Mouse (Mus musculus): Measurements from ENCODE around the gene Dtnb.
"Not testable (repeated sequence)": the region's sequence is repeated elsewhere in the genome, so short reads cannot be mapped to it uniquely, and the experiment has no call there.

Gene Dtnb

DNA sequence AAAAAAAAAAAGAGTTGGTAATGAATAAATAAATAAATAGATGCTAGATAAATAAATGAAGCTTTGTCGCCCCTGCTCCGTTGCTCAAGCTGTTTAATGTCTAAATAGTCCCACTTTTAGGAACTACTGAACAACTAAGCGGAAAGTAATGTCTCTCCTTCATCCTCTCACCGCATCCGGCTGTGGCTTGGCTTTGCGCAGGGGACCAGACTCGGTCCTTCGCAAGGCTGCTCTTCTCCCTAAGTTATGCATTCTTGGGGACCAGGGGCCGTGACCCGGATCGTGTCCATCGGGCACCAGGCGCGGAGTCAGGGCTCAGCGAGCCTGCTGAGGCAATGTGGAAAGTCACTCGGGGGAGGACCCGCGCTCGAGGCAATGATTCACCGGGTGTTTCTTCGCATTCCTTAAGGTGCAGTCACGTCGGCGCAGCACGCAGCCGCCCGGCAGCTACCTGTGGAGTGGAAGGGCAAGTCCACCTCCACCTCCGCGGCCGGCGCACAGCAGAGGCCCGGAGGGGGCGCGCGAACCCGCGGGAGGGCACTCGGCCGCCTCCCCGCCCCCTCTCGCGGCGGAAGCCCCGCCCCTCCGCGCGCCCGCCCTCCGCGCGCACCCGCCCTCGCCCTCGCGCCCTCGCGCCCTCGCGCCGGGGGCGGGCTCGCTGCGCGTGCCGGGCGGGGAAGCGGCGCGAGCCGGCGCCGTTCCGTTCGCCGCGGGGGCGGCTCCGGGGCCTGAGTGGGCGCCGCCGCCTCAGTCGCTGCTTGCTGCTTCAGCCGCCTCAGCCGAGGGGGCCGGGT, at the start of gene Dtnb:
Dtnb (plus strand) TSS at position 595 of the 794 bp plus-strand sequence.
- no peak for DNase-seq (ENCODE audit: low read depth, low spot score)

DNA sequence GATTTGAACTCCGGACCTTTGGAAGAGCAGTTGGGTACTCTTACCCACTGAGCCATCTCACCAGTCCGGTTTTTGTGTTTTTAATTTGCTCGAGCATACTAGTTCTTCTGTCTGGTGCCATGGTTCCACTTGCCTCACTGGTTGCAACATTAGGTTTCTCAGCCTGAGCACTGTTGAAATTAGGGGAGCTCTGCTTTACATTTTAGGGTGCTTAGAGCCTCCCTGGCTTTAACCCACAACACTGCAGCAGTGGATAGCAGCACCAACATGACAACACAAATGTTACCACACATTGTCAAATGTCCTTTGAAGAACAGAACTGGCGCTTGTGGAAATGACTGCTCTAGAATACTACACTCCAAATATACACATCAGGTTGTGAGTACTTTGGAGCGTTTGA, 46.6 kb upstream of the Dtnb start:
- DNase-seq (ENCODE audit: low read depth, low spot score): no peak

DNA sequence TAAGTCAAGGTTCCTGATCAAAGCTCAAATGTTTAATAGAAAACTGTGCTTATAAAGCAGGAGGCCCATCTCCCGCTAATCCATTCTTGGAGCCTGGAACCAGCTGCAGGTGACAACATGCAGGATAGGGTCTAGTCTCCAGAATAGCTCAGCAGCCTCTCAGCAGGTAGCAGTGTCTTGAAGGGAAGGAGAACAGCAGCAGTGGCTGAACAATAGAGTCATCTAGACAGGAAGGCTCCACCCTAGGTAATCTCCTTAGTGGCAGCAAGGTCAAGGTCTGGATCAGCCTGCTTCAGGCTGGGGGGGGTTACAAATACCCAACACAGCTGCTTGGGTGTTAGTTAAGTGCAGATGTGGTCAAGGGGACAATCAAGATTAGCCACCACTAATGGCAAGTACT, 36.7 kb upstream of the Dtnb start:
- DNase-seq (ENCODE audit: low read depth, low spot score): not testable (repeated sequence)

DNA sequence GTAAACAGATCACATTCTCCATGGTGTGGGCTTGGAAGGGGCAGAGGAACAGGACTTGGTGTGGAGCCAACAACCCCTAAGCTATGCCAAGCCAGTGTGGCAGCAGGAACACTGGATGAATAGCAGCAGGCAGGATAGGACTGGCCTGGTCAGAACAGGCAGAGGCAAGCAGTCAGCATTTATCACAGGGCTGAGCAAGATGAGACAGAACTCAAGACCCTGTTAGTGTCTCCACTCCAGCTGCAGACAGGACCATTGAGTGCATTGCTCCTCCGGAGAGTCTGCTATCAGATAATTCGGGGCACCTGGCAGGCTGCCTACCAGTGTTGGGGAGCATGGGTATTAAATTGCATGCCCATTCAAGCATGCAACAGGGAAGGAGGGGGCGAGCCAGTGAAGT, 34.6 kb upstream of the Dtnb start:
- DNase-seq (ENCODE audit: low read depth, low spot score): no peak

DNA sequence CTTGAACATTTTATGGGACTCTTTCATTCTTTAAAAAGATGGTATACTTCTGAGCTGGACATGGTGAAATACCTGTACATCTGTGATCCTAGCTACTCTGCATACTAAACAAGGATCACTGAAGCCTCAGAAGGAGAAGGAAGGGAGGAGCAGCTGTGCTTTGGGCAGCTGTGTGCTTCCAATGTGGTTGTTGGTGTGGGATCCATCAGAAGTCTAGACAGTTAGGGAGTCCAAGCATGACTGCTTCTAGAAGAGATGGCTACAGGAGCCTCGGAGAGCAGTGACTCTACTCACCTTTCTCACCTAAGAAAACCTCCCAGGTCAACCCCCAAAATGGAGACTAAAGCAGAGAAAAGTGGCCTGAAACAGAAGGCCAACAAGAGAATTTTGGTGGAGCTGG, 34.1 kb upstream of the Dtnb start:
- DNase-seq (ENCODE audit: low read depth, low spot score): no peak

DNA sequence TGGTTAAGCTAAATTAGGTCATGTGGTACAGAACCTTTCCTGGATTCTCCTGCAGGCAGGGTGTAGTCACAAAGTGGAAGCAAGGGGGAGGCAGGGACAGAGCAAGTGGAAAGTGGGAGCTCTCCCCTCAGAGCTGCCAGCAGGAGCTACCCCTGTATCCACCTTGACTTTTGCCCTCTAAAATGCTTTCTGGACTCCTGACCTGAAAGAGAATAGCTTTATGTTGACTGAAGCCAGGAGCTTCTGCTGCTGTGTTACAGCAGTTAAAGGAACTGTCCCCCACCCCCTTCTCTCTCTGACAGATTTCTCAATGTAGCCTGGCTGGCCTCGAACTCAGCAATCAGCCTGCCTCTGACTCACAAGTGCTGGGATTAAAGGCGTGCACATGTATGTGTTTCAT, 32.6 kb upstream of the Dtnb start:
- no peak for DNase-seq (ENCODE audit: low read depth, low spot score)

DNA sequence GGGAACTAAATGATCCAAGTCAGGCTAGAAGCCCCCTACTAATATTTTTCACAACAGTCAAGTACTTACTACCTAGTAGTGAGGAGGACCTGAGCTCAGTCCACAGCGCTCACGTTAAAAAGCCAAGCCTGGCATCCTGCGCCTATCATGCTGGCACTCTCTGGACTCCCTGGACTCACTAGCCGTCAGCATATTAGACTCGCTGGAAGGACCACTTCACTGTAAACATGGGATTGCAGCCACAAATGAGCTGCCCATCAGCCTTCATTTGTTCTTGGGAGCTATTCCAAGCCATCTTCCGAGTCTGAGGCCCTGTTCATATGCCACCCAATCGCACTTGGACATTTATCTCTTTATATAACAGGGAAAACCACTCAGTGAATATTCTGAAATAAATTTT, 31.3 kb upstream of the Dtnb start:
- no peak for DNase-seq (ENCODE audit: low read depth, low spot score)

DNA sequence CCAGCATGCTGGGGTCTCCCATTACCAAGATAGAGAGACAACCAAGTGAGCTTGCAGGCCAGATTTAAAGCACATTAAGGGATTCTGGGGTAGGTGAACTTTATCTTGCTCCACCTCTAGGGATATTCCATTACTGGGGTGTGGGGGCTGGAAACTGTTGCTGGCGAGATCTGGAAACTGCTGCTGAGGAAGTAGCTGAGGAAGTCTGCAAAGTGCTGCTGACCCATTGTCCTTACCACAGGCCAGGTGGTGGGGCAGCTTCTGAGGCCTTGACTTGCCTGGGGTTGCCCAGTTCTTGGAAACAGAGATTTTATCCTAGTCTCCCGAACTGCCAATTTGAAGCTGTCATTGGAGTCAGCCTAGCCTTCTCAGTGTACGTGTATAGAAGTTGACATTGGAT, 26.7 kb upstream of the Dtnb start:
- no peak for DNase-seq (ENCODE audit: low read depth, low spot score)

DNA sequence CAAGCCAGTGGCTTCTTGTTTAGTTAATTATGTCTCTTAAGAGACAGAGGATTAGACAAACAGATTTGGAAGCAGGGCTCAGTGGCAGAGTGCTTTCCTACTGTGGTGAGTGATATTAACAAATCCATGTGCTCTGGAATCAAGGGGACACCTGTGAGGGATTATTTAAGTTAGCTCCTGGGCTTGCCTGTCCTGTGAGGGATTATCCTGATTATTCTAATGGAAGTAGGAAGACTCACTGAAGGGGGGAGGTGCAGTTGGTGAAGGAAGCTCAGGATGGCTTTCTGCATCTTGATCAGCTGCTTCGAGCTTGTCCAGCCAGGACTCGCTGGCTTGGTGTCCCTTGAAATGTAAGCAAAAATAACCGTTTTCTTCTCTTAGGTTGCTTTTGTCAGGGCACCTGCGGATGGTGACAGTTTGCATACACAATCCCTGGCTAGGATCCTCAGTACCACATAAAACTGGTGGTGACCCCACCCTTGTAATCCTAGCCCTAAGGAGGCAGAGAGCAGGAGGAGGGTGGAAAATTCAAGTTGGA, 26.0 kb upstream of the Dtnb start:
- DNase-seq (ENCODE audit: low read depth, low spot score): no peak

DNA sequence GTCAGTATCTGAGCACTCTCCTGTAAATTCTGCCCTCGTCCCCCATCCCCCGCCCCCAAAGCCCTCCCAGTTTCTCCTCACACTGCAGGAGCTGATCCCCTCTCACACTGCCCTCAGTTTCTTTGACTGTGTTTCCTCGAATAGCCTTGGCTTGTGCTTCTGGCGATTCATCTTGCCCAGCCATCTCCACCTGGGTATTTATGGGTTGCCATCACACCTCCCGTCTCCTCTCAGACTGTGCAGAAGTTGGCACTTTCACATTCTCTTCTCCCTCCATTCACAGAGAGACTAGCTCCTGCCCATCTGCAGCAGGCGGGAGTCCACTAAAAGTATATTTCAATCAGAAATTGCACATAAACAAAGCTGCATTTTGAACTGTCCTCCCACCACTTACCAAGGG, 25.4 kb upstream of the Dtnb start:
- no peak for DNase-seq (ENCODE audit: low read depth, low spot score)

DNA sequence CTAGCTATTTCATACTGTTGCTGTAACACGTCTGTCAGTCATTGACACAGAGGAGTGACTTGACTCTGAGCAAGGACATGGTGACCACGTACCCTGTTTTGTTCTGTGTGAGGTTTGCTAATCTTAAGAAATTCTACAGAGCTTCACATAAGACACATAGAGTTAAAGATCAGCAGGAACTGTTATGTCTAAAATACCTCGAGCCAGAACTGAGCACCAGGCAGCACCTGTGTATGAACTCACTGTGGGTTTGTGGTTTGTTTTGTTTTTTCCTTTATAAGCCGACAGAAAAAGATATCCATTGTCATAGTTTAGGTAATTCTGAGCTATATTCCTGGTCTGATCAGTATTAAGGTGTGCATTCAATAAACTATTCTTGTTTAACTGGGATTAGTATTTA, 24.7 kb upstream of the Dtnb start:
- DNase-seq (ENCODE audit: low read depth, low spot score): no peak

DNA sequence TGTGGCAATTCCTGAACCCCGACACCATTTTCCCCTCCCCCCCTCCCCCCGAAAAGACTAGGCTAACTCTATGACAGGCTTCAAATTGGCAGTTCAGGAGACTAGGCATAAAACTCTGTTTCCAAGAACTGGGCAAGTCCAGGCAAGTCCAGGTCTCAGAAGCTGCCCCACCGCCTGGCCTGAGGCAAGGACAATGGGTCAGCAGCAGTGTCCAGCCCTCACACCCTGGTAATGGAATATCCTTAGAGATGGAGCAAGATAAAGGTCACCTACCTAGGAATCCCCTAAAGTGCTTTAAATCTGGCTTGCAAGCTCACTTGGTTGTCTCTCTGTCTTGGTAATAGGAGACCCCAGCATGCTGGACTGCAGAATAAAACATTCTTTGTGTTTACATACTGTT, 24.3 kb upstream of the Dtnb start:
- no peak for DNase-seq (ENCODE audit: low read depth, low spot score)

DNA sequence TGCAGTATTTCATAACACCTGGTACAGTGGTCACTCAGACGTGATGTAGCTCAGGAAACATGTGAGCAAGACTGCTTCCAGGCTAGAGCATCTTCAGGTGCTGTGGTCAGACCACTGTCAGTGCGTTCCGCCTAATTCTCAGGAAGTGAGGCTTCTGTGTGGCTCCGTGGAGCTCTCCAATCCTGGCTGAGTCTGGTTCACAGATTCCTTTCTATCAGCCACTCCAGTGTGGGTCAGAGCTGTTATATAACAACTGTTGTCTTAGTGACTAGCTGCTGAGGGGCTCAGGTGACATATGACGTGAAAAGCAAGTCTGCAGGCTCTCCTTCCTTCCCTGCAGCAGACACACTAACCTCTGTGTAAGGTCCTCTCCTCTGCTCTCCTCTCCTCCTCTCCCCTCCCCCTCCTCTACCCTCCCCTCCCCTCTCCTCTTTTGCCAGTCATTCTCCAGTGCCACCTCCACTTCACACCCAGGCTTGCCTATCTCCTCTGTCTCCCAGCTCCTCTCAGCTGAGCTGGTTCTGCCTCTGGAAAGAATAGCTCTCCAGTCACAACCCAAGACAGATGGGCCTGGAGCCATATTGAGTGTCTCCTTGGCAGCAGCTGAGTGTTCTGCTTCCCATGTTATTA, 23.5 kb upstream of the Dtnb start:
- DNase-seq (ENCODE audit: low read depth, low spot score): peak; percentile 75

DNA sequence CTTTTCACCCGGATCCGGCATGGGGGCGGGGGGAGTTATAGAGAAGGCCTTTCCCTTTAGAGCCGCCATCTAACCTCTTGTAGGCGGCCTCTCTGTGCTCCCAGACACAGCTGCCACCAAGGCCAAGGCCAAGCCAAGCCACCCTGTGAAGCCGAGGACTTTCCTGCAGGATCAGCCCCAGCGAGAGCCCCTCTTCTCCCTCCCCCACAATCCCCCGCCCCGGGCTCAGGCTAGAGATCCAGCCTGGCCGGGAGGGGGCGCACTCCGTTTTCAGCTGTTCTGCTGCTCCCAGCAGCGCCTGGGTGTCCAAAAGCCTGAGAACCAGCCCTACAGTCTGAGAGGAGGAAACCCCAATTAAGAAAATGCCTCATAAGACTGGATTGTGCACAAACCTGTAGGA, 21.9 kb upstream of the Dtnb start:
- no peak for DNase-seq (ENCODE audit: low read depth, low spot score)

DNA sequence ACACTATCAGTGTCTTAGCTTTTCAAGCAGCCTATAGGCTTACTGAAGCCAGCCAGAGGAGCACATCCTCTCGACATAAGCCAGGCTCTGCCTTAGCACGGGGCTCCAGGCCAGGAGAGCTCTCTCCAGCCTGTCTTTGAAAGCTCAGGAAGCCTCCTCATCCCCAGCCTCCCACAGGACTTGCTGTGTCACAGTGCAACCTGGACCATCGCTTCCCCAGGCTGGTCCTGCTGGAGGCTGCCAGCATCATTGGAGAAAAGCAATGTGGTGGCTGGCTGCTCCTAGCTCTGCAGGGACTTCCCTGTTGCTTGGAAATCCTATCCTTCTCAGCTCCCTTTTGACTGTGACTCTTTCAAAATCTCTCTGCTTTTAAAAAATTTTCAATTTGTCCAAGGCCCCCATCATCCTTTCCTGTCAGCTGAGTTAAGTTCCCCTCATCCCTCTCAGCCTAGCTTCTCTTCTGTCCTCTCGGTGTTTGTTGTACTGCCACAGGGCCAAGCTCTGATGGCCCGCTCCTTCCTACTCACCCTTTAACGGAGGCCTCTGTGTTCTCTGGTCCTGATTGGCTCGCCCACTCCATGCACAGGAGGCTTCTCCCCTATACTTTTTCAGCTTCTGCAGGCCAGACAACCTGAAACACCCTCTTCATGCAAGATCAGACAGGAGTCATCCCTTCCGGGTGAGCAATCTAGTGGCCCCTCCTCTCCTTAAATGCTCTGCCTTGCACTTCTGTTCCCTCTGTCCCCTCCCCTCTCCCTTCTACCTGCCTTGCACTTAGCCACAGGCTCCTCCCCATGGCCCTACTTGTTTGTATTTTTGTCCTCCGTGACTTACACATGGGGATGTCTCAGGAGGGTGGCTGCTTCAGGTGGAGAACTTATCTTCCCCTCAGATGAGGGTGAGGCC, 14.5 kb upstream of the Dtnb start:
- no peak for DNase-seq (ENCODE audit: low read depth, low spot score)

DNA sequence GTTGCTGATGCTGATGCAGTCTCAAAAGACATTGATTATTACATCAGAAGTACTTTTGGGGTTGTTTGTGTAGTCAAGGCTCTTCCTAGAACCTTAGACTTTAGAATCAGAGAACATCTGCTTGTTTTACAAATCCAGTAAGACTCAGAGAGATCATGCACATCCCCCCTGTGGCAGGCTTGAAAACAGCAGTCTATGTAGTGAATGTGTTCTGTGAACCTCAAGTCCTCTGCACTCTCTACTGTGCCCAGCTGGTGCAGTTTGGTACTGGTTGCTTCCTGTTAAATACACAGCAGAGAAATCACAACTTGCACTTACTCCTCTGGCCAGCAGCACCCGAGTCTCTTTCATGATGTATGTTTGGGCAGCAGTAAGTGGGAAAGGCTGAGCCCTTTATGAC, 11.6 kb upstream of the Dtnb start:
- peak; percentile 74 for DNase-seq (ENCODE audit: low read depth, low spot score)

DNA sequence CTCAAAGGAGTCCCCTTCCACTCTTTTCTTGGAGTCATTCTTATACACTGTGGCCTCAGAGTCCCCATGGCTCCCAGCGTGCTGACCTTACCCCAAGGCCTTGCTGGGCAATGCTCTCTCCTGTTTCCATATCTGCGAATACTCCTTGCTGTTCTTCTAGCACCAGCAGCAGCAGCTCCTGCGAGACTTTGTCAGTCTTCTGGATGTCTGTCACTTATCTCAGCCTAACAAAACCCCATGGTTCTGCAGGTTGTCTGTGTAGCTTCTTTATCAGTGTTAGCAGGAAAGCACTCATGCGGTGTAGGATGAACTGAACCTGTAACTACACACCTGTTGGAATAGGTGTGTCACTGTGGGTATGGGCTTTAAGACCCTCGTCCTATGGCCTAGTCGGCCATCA, 11.1 kb upstream of the Dtnb start:
- DNase-seq (ENCODE audit: low read depth, low spot score): no peak

DNA sequence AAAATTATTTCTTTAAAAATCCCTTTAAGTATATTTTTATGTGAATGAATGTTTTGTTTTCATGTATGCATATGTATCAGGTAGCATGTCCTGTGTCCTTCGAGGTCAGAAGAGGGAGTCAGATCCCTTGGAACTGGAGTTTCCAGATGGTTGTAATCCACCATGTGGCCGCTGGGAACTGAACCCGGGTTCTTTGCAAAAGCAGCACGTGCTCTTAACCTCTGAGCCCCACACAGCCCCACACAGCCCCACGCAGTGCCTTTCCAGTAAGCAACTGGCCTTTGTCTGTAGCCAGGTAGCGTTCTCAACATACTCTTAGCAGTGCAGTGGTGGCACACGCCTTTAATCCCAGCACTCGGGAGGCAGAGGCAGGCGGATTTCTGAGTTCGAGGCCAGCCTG, 9.4 kb upstream of the Dtnb start:
- no peak for DNase-seq (ENCODE audit: low read depth, low spot score)

DNA sequence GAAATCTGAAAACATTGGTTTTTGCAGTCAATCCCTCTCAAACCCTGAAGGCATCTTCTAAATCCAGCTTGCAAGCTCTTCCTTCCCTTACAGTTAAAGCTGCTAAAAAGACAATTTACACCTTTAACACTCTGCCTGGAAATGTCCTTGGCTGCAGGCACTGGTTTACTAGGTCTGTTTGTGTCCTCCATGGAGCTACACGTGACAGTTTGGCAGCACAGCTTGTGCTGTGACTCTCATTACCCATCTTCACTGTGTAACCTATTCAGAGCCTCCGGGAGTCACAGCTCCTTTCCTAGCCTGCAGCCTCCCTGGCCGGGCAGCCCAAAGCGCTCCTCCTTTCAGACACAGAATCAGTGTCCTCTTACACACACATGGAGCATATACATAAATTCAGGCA, 8.5 kb upstream of the Dtnb start:
- no peak for DNase-seq (ENCODE audit: low read depth, low spot score)

DNA sequence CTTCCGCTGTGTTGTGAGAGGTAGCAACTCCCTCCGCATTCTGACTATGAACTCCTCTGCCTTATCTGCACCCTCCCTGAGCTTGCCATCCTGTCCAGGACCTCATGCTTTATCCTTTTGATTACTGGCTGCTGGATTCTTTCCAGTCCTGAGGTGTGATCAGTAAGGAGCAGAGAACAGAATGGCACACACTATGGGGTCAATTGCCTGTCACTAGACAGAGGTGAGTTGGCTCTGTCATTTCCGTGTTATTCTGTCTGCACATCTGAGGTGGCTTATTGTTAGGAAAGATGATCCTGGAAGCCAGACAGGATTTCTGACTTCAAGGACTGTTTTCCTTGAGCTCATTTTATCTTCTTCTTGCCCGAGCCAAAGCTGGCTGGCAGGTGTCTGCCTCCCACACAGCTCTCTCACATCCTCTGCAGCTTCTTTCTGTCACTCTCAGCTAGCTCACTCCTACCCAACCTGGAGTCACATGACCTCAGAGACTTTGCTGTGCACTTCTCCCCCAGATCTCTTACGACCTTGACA, 3.7 kb upstream of the Dtnb start:
- peak; percentile 91 for DNase-seq (ENCODE audit: low read depth, low spot score)

DNA sequence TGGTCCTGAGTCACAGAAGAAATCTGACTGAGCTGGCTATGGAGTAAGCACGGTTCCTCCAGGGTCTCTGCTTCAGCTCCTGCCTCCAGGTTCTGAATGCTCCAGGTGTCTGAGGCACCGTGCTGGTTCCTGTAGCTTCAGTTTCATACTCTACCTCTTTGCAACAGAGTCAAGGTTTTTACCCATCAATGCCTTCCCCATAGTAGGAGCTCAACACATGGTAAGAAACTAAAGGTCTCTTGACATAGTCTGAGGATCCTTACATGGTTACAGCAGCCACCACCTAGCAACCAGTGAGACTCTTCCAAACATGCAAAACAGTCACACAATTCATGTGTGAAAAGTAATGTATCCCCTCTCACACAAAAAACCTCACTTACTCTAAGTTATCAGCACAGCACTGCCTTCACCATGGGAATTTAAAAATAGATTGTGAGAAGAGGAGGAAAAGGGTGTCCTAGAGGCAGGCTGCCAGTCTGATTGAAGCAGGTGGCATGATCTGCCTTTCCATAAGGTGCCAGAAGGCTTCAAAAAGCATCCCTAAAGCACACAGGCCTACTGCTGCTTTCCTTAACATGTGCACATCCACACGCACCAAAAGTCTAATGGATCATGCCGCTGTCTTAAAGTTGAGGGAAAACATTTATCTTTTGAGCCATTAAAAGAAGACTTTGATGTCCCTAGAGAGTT, 1.3 kb upstream of the Dtnb start:
- peak; percentile 82 for DNase-seq (ENCODE audit: low read depth, low spot score)
